Mouse (Mus musculus): ENCODE measurements around the gene E2f3. TPM values are rescaled to one million over a fixed set of nuclear protein-coding genes. Genes with fewer than 3 reads are reported as not detected.

E2f3 gene
- polyA plus RNA-seq, 1 experiment from 2014 or later, result 4.3 TPM

- Histone ChIP-seq H3K27me3 (replicated peaks) (no peaks in the 10 kb centered on the region), H3K4me2 (no peak overlapping the region), H3K9ac (replicated peaks) (no peak overlapping the region), H3K4me3 (replicated peaks) (no peak overlapping the region), H3K36me3 (peaks cover 45% of the 10 kb centered on the region), H3K27ac (replicated peaks) (no peak overlapping the region), H3K4me1 (no peaks in the 10 kb centered on the region), H3K9me3 (replicated peaks) (no peaks in the 10 kb centered on the region)
- 93% methylated on average over 10 of the region's 10 CpGs for WGBS
- ATAC-seq (ENCODE audit: low FRiP score), result no peak
Observed at GRCm38 (mm10) chr13:29913061-29913460, 72.8 kb downstream of the E2f3 start.

DNA sequence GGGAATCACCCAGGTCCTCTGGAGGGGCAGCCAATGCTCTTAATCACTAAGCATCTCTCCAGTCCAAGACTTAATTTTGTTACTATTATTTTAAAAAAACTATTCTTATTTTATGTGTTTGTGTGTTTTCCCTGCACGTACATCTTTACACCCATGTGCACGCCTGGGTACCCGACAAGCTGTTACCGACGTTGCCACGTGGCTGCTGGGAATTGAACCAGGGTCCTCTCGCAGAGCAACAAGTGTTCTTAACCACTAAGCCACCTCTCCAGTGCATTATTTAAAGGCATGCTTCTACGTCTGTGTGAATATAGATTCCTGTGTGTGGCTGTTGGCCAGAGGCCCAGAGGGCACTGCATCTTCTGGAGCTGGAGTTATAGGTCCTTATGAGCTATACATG is 73.6 kb downstream of the E2f3 start:
- no peaks in the 10 kb centered on the region for H3K4me1 ChIP-seq
- H3K27me3 ChIP-seq (replicated peaks), result no peaks in the 10 kb centered on the region
- H3K9me3 ChIP-seq (replicated peaks), result no peaks in the 10 kb centered on the region
- ATAC-seq (ENCODE audit: low FRiP score), result no peak
- peaks cover 42% of the 10 kb centered on the region for H3K36me3 ChIP-seq
- no peak overlapping the region for H3K9ac ChIP-seq (replicated peaks)
- 97% methylated on average over 8 of the region's 8 CpGs for WGBS
- H3K4me3 ChIP-seq (replicated peaks), result no peak overlapping the region
- no peak overlapping the region for H3K4me2 ChIP-seq
- no peak overlapping the region for H3K27ac ChIP-seq (replicated peaks)

- Histone ChIP-seq H3K4me3 (replicated peaks) (no peak overlapping the region), H3K4me1 (no peaks in the 10 kb centered on the region), H3K4me2 (no peak overlapping the region), H3K9me3 (replicated peaks) (no peaks in the 10 kb centered on the region), H3K27me3 (replicated peaks) (no peaks in the 10 kb centered on the region), H3K27ac (replicated peaks) (no peak overlapping the region), H3K36me3 (peaks cover 44% of the 10 kb centered on the region), H3K9ac (replicated peaks) (no peak overlapping the region)
- 95% methylated on average over 3 of the region's 3 CpGs for WGBS
- no peak for ATAC-seq (ENCODE audit: low FRiP score)
Observed at GRCm38 (mm10) chr13:29911141-29911540, 74.7 kb downstream of the E2f3 start.

- no peaks in the 10 kb centered on the region for H3K4me1 ChIP-seq
- no peak overlapping the region for H3K4me3 ChIP-seq (replicated peaks)
- peaks cover 61% of the 10 kb centered on the region for H3K36me3 ChIP-seq
- WGBS, result 97% methylated on average over 9 of the region's 9 CpGs
- no peaks in the 10 kb centered on the region for H3K27me3 ChIP-seq (replicated peaks)
- H3K9me3 ChIP-seq (replicated peaks), result peaks cover 13% of the 10 kb centered on the region
- no peak overlapping the region for H3K4me2 ChIP-seq
- H3K9ac ChIP-seq (replicated peaks), result no peak overlapping the region
- no peak for ATAC-seq (ENCODE audit: low FRiP score)
- no peak overlapping the region for H3K27ac ChIP-seq (replicated peaks)
Observed at GRCm38 (mm10) chr13:29908431-29908830, 77.4 kb downstream of the E2f3 start.

DNA sequence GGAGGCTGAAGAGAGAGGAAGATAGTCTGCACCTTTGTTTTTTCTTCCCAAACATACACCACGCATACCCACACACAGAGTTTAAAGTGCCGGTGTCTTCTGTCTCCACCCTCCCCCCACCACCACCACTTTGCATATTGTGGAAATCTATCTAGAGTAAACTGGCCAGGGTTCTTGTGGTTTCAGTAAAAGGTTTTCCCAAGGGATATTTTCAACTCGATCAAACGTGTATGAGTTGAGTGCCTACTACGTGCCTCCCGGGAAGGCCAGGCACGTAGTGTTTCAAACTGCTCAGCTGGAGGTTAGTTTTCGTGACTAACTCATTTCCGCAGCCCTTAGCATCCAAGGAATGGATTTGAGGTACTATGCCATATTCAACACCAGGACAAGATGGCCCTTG is 77.9 kb downstream of the E2f3 start:
- Histone ChIP-seq H3K36me3 (peaks cover 56% of the 10 kb centered on the region), H3K27ac (replicated peaks) (no peak overlapping the region), H3K4me3 (replicated peaks) (no peak overlapping the region), H3K27me3 (replicated peaks) (no peaks in the 10 kb centered on the region), H3K9ac (replicated peaks) (no peak overlapping the region), H3K9me3 (replicated peaks) (peaks cover 13% of the 10 kb centered on the region), H3K4me2 (no peak overlapping the region), H3K4me1 (no peaks in the 10 kb centered on the region)
- ATAC-seq (ENCODE audit: low FRiP score), result no peak
- 93% methylated on average over 9 of the region's 9 CpGs for WGBS

- WGBS, result 98% methylated on average over 10 of the region's 10 CpGs
- no peak overlapping the region for H3K4me2 ChIP-seq
- no peak overlapping the region for H3K27ac ChIP-seq (replicated peaks)
- no peaks in the 10 kb centered on the region for H3K4me1 ChIP-seq
- ATAC-seq (ENCODE audit: low FRiP score), result no peak
- peaks cover 51% of the 10 kb centered on the region for H3K36me3 ChIP-seq
- H3K9ac ChIP-seq (replicated peaks), result no peak overlapping the region
- peaks cover 13% of the 10 kb centered on the region for H3K9me3 ChIP-seq (replicated peaks)
- H3K27me3 ChIP-seq (replicated peaks), result no peaks in the 10 kb centered on the region
- no peak overlapping the region for H3K4me3 ChIP-seq (replicated peaks)
Observed at GRCm38 (mm10) chr13:29906734-29907133, 79.1 kb downstream of the E2f3 start.

- Histone ChIP-seq H3K4me2 (no peak overlapping the region), H3K27me3 (replicated peaks) (no peaks in the 10 kb centered on the region), H3K4me3 (replicated peaks) (no peak overlapping the region), H3K27ac (replicated peaks) (no peak overlapping the region), H3K9me3 (replicated peaks) (peaks cover 13% of the 10 kb centered on the region), H3K36me3 (peaks cover 26% of the 10 kb centered on the region), H3K4me1 (no peaks in the 10 kb centered on the region), H3K9ac (replicated peaks) (no peak overlapping the region)
- 97% methylated on average over 1 of the region's 1 CpGs for WGBS
- no peak for ATAC-seq (ENCODE audit: low FRiP score)
Observed at GRCm38 (mm10) chr13:29903341-29903740, 82.5 kb downstream of the E2f3 start.

DNA sequence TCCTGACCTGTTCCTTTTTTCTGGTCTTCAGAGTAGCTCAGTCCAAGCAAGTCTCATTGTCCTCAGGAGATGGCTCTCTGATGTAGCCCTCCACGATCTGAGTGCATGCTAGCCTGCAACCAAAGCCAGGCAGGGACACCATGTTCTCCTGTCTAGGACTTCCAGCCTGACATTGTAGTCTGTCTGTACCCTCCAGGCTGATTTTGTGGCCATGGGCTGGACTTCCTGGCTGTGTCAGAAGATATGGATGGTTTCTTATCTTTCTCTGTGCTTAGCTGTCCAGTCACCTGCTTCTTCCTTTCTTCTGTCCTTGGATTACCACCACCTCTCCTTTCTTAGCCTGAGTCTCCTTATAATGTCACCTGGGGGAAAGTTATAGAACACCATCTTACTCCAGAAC is 83.2 kb downstream of the E2f3 start:
- no peak overlapping the region for H3K9ac ChIP-seq (replicated peaks)
- no peaks in the 10 kb centered on the region for H3K4me1 ChIP-seq
- H3K4me2 ChIP-seq, result no peak overlapping the region
- H3K27me3 ChIP-seq (replicated peaks), result no peaks in the 10 kb centered on the region
- H3K27ac ChIP-seq (replicated peaks), result no peak overlapping the region
- H3K36me3 ChIP-seq, result peaks cover 23% of the 10 kb centered on the region; the same call in 1 of the 2 replicates
- ATAC-seq (ENCODE audit: low FRiP score), result no peak
- H3K4me3 ChIP-seq (replicated peaks), result no peak overlapping the region
- peaks cover 13% of the 10 kb centered on the region for H3K9me3 ChIP-seq (replicated peaks)
- WGBS, result 100% methylated on average over 1 of the region's 1 CpGs

GRCm38 (mm10) chr13:29901641-29902040 is 84.2 kb downstream of the E2f3 start:
- no peak overlapping the region for H3K9ac ChIP-seq (replicated peaks)
- H3K27ac ChIP-seq (replicated peaks), result no peak overlapping the region
- H3K4me2 ChIP-seq, result no peak overlapping the region
- H3K9me3 ChIP-seq (replicated peaks), result peaks cover 13% of the 10 kb centered on the region
- no peak for ATAC-seq (ENCODE audit: low FRiP score)
- 84% methylated on average over 4 of the region's 4 CpGs for WGBS
- no peak overlapping the region for H3K4me3 ChIP-seq (replicated peaks)
- H3K36me3 ChIP-seq, result peaks cover 19% of the 10 kb centered on the region; the same call in 1 of the 2 replicates
- no peaks in the 10 kb centered on the region for H3K4me1 ChIP-seq
- H3K27me3 ChIP-seq (replicated peaks), result no peaks in the 10 kb centered on the region

DNA sequence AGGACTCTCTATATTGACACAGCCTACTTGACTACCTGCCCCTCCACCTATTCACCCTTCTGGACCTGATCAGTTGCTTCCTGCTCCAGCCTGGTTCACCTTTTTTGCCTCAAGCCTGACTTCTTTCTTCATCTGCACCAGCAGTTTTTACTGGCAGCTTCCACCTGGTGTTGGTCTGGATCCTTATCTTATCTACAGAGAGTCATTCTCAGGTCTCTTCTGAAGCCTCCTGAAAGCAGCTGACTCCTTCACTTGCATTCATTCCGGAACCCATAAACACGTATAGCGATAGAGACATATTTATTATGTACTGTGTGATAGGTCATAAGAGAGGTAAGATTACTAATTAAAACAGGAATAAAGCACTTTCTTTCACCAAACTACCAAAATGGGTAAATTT is 119.1 kb downstream of the E2f3 start:
- Histone ChIP-seq H3K27me3 (replicated peaks) (no peaks in the 10 kb centered on the region), H3K9me3 (replicated peaks) (no peaks in the 10 kb centered on the region), H3K4me1 (no peaks in the 10 kb centered on the region), H3K4me2 (no peak overlapping the region), H3K9ac (replicated peaks) (no peak overlapping the region), H3K4me3 (replicated peaks) (no peak overlapping the region), H3K27ac (replicated peaks) (no peak overlapping the region), H3K36me3 (no peaks in the 10 kb centered on the region)
- 97% methylated on average over 3 of the region's 3 CpGs for WGBS
- ATAC-seq (ENCODE audit: low FRiP score), result no peak

DNA sequence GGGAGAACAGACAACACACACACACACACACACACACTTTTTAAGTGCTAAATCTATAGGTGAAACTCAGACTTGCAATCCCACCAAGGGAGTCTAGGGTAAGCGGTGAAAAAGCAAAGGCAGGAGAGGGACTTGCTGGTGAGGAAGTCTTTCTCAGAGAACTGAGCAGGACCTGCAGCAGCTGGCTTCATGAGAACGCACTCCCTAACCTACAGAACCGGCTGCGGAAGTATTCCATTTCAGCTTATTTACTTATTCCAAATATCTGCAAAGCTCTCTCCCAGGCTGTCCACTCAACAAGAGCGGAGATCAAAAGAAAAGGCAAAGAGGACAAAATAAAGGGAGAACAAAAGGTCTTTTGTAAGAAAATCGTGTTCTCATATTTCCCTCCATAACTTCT is 121.5 kb downstream of the E2f3 start:
- no peak overlapping the region for H3K27ac ChIP-seq (replicated peaks)
- no peak overlapping the region for H3K4me2 ChIP-seq
- 83% methylated on average over 6 of the region's 6 CpGs for WGBS
- H3K36me3 ChIP-seq, result no peaks in the 10 kb centered on the region
- H3K27me3 ChIP-seq (replicated peaks), result no peaks in the 10 kb centered on the region
- ATAC-seq (ENCODE audit: low FRiP score), result no peak
- no peak overlapping the region for H3K4me3 ChIP-seq (replicated peaks)
- no peak overlapping the region for H3K9ac ChIP-seq (replicated peaks)
- H3K9me3 ChIP-seq (replicated peaks), result no peaks in the 10 kb centered on the region
- no peaks in the 10 kb centered on the region for H3K4me1 ChIP-seq

GRCm38 (mm10) chr13:29860087-29860486 is 125.8 kb downstream of the E2f3 start:
- H3K4me3 ChIP-seq (replicated peaks), result no peak overlapping the region
- no peak for ATAC-seq (ENCODE audit: low FRiP score)
- H3K36me3 ChIP-seq, result no peaks in the 10 kb centered on the region
- 78% methylated on average over 2 of the region's 2 CpGs for WGBS
- H3K4me1 ChIP-seq, result no peaks in the 10 kb centered on the region
- no peak overlapping the region for H3K27ac ChIP-seq (replicated peaks)
- H3K9ac ChIP-seq (replicated peaks), result no peak overlapping the region
- no peaks in the 10 kb centered on the region for H3K27me3 ChIP-seq (replicated peaks)
- H3K9me3 ChIP-seq (replicated peaks), result no peaks in the 10 kb centered on the region
- H3K4me2 ChIP-seq, result no peak overlapping the region

DNA sequence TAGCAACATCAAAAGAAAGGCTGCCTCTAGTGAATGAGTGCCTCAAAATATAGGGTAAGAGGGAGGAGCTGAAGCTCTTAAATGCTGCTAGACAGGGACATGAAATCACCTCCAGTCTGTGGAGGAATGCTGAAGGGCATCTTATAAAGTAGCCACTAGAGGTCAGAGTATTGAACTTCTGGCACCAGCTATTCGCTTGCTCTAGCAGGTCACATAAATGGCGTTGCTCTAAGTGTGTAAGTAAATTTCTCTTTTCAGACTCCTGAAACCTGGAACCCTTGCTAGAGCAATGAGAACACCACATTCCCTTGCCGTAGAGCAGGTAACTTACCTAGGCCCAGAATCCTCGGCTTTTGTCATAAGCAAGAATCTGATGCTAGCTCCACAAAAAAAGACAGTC is 128.4 kb downstream of the E2f3 start:
- no peak overlapping the region for H3K27ac ChIP-seq (replicated peaks)
- no peaks in the 10 kb centered on the region for H3K9me3 ChIP-seq (replicated peaks)
- 22% methylated on average over 4 of the region's 4 CpGs for WGBS
- H3K4me2 ChIP-seq, result no peak overlapping the region
- H3K27me3 ChIP-seq (replicated peaks), result no peaks in the 10 kb centered on the region
- ATAC-seq (ENCODE audit: low FRiP score), result peak; percentile 56; the same call in 1 of the 2 replicates
- H3K9ac ChIP-seq (replicated peaks), result no peak overlapping the region
- no peak overlapping the region for H3K4me3 ChIP-seq (replicated peaks)
- peaks cover 20% of the 10 kb centered on the region for H3K4me1 ChIP-seq
- no peaks in the 10 kb centered on the region for H3K36me3 ChIP-seq
